Mouse (Mus musculus): ENCODE results near the gene Xrra1.

Gene Xrra1

DNA sequence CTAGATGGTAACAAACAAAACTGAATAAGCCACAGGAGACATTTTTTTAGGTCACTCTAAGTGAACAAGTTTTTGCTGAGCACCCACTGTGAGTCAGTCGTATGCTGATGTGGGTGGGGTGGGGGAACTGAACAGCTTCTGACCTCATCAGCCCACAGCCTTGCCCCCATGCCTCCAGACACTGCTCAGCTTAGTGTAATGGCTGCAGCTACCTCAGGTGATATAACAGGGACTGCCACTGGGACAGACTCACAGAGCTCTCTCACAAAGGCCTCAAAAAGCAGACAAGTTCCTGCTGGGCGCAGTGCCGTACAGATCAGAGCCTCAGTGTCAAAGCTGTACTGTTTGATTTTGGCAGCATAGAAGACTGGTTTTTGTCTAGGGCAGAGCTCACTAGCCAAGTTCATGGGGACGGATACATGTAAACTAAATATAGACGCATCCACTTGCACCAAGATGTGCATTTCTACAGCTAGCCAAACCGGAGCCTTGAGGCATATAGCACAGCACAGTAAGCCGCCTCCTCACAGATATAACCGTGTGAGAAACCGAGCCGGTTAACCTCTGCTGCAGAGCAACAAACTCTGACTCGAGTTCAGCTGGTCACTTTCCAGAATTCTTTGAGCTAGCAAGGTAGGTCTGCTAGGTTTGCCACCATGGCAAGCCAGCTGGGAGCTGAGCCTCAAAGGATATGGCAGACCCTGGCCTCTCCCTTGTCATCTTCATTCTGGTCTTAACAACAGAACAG is 44.2 kb downstream of the Xrra1 start:
- DNase-seq: no peak

DNA sequence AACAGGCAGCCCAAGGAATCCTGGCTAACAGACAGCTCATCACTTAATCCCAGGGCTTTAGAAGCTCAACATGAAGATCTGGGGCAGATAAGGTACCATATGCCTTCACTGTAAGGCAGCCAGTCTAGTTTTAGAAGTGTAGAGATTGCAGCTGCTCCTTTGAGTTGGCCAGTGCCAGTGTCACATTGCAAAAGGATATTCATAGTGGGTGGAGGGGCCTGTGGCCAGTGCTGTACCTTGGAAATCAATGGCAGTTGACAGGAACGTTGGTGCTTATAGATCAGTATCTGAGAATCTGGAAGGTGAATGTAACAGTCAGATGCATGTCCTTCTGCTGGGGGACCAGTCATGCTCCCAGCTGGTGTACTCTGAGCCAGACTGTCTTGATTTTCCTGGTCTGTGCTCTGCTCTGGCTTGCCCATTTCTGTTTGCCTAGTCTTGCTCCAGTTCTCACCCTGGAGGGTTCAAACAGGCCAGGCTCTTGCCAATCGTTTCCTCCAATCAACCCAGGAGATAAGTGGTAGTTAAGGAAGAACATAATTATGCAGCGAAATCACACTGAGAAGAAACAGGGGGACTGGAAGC is 45.6 kb downstream of the Xrra1 start:
- no peak for DNase-seq

DNA sequence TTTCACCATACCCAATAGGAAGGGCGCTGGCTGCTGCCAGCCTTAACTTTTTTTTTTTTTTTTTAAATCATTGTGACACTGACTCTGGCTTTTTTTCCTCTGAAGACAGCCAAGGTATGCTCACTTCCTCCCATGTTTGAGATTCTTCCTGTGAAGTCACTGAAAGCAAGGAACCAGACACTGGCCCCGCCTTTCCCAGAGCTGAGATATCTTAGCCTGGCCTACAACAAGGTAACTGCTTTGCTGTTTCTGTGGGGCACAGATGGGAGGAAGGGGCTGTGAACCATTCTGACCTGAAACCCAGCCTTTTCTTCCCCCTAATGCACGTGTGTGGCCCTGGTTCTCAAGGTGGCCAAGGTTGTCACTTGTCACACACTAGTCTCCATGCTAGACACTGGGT is 47.4 kb downstream of the Xrra1 start:
- no peak for DNase-seq

DNA sequence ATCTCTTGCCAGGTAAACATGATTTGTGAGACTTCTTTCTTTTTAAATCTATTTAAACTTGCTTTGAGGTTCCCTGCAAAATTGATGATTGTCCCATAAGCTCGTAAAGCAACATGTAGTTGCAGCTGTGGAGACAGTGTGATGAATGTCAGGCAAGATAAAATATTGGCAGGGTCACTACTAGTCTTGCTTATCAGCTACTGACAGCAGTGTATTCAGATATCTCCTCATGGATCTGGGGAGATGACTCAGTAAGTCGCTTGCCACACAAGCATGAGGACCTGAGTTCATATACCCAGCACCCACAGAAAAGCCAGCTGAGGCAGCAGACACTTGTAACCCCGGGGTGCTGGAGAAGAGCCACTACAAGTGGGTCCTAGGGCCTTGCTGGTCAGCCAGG is 48.5 kb downstream of the Xrra1 start:
- no peak for DNase-seq

DNA sequence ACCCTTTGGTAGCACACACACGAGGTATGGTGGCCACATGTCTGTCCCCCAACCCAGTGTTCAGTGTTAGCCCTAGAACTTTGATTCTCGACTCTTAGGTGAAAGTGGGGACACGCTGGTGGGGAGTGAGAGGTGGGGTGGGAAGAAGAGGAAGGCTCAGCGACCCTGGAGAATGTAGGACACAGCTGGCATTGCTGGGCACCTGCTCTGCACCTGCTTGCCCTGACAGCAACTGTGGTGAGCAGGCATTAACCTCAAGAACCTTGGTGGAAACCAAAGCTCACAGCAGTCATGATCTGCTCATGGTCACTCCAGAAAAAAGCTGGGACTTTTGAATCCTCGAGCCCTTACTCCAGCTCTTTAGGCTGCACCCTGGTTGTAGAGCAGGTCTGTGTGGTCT is 52.1 kb downstream of the Xrra1 start:
- DNase-seq: no peak

DNA sequence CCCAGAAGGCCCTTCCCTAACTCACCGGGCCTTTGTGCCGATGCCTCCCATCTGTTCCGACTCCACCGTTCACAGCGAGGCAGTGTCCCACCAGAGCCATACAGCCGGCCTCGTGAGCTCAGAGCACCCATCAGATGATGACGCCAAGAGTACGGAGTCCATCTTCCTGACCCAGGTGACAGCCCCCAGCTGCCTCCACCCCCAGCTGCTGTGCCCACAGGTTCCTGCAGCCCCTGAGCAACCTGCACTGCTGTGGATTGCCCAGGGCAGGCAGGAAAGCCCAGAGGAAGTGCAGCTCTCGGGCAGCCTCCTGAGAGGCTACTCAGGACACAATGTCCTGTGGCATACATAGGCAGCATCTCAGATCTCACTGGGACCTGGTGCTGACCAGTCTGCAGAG is 55.4 kb downstream of the Xrra1 start:
- no peak for DNase-seq

- DNase-seq: no peak
Observed at GRCm38 (mm10) chr7:99915511-99915910, 56.6 kb downstream of the Xrra1 start.

DNA sequence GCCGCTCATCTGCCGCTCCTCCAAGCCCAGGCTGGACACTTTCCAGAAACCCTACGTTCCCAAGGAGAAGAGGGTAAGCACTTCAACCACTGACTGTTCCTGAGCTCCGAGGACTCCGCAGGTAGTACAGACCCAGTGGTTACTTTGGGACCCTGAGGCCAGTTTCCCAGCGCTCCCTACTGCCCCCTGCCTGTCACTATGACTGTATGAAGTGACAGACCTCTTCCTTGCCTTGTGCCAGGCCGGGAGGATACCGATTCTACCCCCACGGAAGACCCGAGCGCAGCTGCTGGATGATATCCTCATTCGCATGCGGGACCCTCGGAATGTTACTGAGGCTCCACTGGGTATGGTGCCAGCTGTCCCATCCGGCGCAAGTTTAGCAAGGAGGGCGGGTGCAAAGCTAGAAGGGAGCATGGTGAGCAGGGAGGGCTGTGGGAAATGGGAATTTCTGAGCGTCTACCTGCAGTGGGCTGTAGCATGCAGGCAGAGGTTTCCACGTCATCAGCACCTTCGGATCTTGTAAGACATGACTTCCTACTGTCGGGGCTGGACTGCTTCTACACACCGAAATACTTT is 57.9 kb downstream of the Xrra1 start:
- peak; percentile 51 for DNase-seq

- peak; percentile 50 for DNase-seq
Observed at GRCm38 (mm10) chr7:99917320-99917844, 58.5 kb downstream of the Xrra1 start.

DNA sequence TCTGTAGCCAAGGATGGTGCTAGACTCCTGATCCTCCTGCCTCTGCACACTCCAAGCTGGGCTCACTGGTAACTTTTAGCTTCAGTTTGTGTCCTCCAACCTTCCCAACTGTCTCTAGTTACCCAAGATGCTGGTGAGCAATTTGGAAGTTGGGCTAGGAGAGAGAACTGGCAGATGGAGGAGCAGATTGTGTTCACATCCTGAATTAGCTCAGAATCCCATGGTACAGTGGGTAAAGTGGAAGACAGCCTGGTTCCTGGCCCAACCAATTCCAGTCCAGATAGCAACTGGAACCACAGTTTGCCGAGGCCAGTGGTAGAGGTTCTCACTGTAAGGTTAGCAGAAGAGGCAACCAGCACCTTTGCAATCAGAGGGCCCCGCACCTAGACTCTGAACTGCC is 60.2 kb downstream of the Xrra1 start:
- DNase-seq: no peak

DNA sequence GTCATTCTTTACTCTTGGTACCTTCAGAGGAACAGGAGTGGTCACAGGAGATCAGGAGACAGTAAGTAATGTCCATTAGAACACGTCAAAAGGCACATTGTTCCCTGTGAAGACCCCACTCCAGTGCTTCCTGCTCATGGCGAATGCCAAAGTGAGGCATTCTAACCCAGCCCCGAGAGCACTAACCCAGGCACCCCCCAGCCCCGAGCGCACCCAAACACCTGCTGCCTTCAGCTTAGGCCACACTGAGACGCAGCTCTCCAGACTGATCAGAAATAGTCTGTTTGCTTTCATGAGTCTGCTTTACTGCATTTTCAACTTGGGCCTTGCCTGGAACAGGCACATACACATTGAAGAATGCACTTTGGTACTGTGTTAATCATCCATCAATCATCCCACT is 61.1 kb downstream of the Xrra1 start:
- DNase-seq: no peak

GRCm38 (mm10) chr7:99920416-99920815 is 61.5 kb downstream of the Xrra1 start:
- no peak for DNase-seq

DNA sequence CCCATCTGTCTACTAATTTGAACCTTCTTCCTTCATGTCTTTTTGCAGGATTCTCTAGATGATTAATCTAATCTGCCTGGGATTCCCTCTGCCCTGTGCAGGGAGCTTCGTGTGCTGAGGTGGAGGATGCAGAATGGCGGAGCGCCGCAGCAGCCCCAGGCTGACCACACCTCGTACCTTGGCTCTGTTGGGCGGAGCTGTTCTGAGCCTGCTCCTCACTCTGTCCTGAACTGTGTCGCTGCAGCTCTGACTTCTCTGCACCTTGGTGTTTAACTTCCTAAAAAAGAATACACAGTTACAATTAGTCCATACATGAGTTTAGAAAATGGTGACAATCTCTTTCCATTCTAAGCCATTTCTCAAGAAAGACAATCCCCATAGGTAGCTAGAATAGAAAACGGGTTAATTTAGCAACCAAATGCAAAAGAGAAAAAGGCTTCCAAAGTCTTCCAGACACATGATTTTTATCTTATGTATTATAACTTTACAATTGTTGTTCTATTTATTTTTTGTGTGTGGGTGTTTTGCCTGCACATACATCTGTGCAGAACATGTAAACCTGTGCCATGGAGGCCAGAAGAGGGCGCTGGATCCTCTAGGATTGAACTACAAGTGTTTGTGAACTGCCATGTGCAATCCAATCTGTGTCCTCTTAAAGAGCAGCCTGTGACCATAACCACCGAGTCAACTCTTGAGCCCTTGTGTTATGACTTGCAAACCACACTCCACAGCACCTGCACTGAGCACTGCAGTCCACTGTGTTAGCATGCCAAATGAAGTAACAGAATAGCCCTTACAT is 68.2 kb downstream of the Xrra1 start:
- DNase-seq: peak; percentile 82

- peak; percentile 32 for DNase-seq
Observed at GRCm38 (mm10) chr7:99935758-99936157, 76.8 kb downstream of the Xrra1 start.

- peak; percentile 0 for DNase-seq
Observed at GRCm38 (mm10) chr7:99940669-99941068, 81.8 kb downstream of the Xrra1 start.

GRCm38 (mm10) chr7:99944520-99944919 is 85.6 kb downstream of the Xrra1 start:
- DNase-seq: no peak

DNA sequence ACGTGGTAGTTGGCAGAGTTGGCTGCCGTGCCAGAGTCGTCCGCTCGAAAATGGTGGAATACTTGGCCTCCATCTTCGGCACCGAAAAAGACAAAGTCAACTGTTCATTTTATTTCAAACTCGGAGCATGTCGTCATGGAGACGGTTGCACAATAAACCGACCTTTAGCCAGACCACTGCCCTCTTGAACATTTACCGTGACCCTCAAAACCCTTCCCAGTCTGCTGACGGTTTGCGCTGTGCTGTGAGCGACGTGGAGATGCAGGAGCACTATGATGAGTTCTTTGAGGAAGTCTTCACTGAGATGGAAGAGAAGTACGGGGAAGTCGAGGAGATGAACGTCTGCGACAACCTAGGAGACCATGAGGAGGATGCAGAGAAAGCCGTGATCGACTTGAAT is 86.1 kb downstream of the Xrra1 start:
- peak; percentile 5 for DNase-seq

DNA sequence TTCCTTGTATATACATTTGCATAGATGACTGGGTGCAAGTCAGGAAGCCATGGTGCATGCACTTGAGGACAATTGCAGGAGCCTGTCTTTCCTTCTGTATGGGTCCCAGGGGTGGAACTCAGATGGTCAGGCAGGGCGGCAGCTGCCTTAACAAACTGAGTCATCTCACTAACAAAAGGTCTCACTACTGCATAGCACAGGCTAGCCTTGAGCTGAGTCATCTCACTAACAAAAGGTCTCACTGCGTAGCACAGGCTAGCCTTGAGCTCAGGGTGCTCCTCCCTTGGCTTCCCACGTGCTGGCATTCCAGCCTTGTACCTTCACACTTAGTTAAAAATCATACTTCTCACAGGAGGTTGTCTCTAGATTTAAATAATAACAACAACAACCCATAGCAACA is 87.0 kb downstream of the Xrra1 start:
- DNase-seq: no peak

DNA sequence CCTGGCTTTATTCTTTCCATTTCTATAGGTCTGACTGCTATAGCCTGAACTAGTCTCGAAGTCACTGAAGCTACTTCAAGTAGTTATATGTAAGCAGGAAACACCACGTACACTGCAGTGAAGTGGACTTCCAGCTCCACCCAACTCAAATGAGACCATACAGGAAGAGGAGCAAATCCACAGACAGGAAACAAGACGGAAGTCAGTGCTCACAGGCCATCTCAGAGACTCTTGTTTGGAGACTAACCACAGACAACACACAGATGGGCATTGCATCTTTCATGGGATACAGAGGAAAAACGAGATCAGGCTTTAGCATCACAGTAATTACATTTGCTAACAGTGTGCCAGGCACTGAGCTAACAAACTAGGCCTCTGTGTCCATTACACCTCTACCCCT is 87.4 kb downstream of the Xrra1 start:
- no peak for DNase-seq

- DNase-seq: peak; percentile 2
Observed at GRCm38 (mm10) chr7:99947329-99947728, 88.4 kb downstream of the Xrra1 start.

- DNase-seq: no peak
Observed at GRCm38 (mm10) chr7:99953442-99954098, 94.7 kb downstream of the Xrra1 start.

DNA sequence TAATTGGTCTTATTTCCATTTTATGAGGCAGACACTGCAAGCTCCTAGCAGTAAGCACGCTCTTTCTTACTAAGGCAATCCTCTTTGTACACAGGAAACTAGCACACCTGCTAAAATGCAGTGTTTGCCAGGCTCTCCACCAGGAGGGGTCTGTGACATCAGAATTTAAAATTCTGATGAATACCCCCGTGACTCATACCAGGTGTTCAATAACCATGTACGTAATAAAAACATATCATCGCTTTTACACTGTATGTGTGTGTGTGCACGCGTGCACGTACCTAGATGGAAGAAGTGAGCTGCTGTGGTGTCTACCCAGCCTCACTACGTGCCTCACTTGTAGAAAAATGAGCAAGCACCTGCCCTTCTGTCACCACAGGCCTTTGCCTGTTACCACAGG is 95.3 kb downstream of the Xrra1 start:
- DNase-seq: no peak

DNA sequence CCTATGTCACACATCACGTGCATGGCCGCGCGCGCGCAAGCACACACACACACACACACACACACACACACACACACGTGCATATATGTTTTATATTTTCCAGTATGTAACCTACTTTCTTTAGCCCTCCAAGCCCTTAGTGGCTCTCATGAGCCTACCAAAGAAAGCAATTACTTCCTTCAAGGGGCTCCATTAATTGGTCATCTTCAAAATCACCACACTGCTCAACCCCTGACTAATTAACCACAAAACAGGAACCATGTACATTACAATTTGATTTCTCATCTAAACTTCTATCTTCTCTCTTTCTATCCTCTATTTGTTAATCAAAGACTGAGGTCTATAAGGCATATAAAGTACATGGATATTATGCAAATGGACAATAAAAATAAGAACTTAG is 97.2 kb downstream of the Xrra1 start:
- no peak for DNase-seq
